Mouse (Mus musculus) layer of hippocampus, adult 9-11 months (tissue): Measurements from ENCODE around the gene Phf23.
A peak's percentile ranks its signal among the peaks of the same experiment; 100 is the strongest.

Experiments
- DNase-seq: peaks from one replicate; pipeline ENCODE4 v3.0.0; 2022

Phf23 gene

GRCm38 (mm10) chr11:70024151-70024514 lies 28.6 kb downstream of the Phf23 start:
- no peak for DNase-seq

GRCm38 (mm10) chr11:70026689-70027088 lies 31.1 kb downstream of the Phf23 start:
- DNase-seq, result no peak

GRCm38 (mm10) chr11:70027397-70027796 lies 31.8 kb downstream of the Phf23 start:
- no peak for DNase-seq

GRCm38 (mm10) chr11:70028401-70029129 lies 33.0 kb downstream of the Phf23 start:
- DNase-seq, result no peak

- DNase-seq, result peak; percentile 92
Observed at GRCm38 (mm10) chr11:70029130-70029801, 33.7 kb downstream of the Phf23 start.

- no peak for DNase-seq
Observed at GRCm38 (mm10) chr11:70029829-70030550, 34.4 kb downstream of the Phf23 start.

- no peak for DNase-seq
Observed at GRCm38 (mm10) chr11:70030651-70031320, 35.2 kb downstream of the Phf23 start.

GRCm38 (mm10) chr11:70031321-70031670 lies 35.7 kb downstream of the Phf23 start:
- no peak for DNase-seq

- no peak for DNase-seq
Observed at GRCm38 (mm10) chr11:70038174-70038573, 42.6 kb downstream of the Phf23 start.

- no peak for DNase-seq
Observed at GRCm38 (mm10) chr11:70039631-70040030, 44.1 kb downstream of the Phf23 start.

GRCm38 (mm10) chr11:70040184-70040583 lies 44.6 kb downstream of the Phf23 start:
- DNase-seq, result no peak

- DNase-seq, result no peak
Observed at GRCm38 (mm10) chr11:70042309-70043085, 46.9 kb downstream of the Phf23 start.

GRCm38 (mm10) chr11:70043665-70044064 lies 48.1 kb downstream of the Phf23 start:
- no peak for DNase-seq

GRCm38 (mm10) chr11:70045435-70045834 lies 49.9 kb downstream of the Phf23 start:
- no peak for DNase-seq

GRCm38 (mm10) chr11:70049366-70049765 lies 53.8 kb downstream of the Phf23 start:
- no peak for DNase-seq
